Mouse (Mus musculus): ENCODE data around the gene Tmed2.
"Not testable (repeated sequence)": the region's sequence is repeated elsewhere in the genome, so short reads cannot be mapped to it uniquely, and the experiment has no call there.

Tmed2 gene

DNA sequence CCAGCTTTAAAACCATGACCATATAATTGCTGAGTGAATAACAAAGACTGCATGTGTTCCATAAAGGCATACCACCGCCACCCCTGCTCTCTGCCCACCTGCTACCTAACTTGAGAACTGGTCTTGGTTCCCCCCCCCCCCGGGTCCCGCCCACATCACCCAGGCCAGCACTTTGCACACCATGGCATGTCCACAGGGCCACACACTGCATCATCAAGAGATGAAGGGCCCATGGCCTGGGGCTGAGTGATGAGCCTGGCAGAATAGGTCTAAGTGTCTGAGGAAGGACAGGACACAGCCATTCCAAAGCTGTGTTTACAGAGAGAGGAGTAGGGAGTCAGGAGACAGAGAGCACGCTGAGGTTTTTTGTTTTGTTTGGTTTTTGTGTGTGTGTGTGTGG is 12.1 kb upstream of the Tmed2 start:
- no peak for DNase-seq (ENCODE audit: low read depth, low spot score)

DNA sequence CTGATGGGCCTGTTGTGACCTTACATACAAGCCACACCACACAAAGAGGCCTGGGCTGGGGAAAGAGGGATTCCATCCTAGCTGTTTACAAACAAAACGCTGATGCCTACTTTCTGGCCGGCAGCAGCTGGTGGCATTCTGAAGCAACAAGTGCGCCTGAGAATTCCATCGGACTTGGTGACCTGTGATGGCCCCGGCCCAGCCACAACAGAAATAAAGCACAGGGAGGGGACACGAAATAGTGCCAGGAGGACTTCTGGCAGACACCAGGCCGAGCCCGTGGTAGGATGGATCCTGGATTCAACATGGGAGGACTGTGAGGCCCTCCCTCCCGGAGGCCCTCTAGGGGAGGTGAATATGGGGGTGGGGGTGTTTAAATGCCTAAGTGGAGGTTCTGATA is 11.7 kb upstream of the Tmed2 start:
- DNase-seq (ENCODE audit: low read depth, low spot score), result no peak

DNA sequence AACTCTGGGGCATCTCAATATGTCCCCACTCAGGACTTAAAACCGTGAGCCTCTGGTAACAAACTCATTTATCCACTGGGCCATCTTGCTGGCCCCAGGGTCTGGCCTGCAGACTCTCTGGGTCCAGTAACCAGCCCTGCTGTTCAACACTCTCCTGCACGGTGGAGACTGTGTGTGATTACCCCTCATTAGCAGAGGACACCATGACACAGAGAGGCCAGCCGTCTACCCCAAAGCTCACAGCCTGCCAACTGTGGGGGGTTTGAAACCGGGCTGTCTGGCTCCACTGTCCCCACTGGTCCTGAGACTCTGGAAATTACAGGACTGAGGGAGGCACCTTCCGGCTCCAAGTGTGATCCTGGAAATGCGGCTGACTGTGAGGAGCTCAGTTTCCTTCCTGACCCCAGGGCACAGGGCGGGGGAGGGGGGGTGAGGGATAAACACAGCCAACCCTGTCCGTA is 11.3 kb upstream of the Tmed2 start:
- DNase-seq (ENCODE audit: low read depth, low spot score), result no peak

DNA sequence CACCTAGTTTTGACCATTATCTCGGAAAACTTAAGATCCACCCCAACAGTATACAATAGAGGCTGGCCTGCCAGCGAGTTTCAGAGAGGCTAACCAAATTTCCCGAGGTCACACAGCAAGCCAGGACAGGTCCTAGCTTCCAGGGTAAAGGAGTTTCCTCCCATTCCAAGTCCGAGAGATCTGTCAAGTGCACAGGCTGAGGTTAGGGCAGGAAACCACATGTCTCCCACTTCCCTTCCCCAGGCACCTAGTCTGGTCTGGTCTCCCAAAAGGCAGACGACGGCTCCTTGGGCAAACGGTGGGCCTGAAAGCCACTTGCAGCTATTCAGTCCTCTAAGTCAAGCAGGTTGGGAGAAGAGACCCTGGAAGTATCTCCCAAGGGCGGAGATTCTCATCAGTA is 10.8 kb upstream of the Tmed2 start:
- no peak for DNase-seq (ENCODE audit: low read depth, low spot score)

DNA sequence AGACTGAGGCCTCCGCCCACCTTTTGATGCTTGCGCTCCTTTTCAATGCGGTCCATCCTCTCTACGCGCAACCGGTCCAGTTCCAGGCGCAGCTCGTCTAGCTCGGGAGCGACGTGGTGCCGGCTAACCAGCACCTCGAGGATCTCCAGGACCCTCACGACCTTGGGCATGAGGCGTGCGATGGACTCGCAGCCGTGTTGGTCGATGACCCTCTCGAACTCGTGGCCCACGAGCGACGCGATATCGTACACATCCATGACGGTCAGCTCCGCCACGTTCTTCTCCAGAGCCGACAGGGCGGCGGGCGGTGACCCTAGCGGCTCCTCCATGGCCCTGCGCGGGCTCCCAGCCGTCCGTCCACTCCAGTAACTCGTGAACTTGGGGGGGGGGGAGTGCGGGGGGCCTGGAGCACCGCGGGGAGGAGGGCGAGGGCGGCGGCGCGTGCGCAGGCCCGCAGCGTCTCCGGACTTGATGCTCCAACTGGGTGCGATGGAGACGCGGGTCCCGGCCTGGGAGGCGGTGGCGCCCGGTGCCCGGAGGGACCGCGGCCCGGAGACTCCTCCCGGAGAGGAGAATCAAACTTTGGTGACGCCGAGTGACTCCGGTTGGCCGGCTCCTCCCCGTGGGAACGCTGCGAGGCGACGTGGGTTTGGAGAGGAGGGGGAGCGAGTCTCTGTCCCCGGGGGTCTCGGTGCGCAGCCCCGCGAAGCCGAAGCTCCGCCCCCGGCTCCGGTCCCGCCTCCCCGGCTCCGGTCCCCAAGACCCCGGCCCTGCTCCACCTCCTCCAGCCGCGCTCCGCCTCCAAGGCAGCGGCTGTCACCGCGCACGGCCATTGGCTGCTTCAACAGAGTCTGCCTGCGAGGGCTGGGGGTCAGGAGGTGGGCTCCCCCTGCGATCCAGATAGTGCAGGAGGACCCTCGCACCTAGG is 9.6 kb upstream of the Tmed2 start, which contains the start of gene Rilpl1:
Gene Rilpl1, minus strand, starts transcription at position 737 of the 928 bp plus-strand sequence.
- peak; percentile 79 for DNase-seq (ENCODE audit: low read depth, low spot score)

DNA sequence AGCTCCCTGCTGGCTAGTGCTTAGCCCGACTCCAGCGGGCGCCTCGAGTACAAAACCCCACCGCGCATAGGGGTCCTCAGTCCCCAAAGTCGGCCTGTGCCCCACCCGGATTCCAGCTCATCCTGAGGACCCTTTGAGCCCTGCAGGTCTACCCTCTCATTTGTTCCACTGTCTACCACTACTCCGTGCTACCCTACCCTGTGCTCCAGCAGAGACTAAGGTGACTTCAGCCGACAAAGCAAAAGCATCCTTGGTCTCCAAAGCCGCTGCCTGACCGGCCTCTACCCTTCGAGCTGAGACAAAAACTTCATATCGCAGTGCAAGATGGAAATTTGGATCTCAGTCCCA is 8.9 kb upstream of the Tmed2 start:
- DNase-seq (ENCODE audit: low read depth, low spot score), result no peak

DNA sequence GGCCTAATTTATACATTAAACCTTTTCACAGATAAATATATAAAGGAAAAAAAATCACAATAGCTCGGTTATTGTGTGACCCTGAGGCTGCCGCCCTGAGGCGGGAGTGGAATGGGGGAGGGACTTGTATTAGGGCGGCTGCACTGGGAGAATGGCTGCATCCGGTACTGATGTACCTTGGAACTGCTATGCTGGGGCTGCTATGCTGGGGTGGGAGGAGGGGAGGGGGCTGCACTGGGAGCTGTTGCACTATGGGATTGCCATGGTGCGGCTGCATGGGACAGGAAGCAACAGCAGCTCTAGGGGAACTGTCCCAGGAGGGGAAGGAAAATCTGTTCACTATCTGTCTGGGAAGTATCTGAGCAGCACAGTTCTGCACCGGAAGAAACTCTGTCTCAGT is 8.0 kb upstream of the Tmed2 start:
- DNase-seq (ENCODE audit: low read depth, low spot score), result peak; percentile 70

DNA sequence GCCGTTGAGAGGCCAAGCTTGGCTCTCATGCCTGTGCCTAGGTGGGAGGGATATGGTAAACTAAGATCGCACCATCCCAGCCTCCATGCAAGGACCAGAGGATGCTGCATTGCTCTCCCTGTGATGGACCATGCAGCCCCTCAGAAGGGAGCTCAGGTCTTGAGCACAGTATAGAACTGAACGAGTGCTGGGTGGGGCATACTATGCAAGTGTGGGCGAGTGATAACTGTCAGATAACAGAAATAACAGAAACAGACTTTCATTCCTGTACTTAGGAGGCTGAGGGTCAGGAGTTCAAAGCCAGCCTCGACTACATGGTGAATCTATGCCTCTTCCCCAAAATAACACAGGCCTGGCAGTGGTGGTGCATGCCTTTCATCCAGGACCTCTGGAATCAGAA is 5.5 kb upstream of the Tmed2 start:
- DNase-seq (ENCODE audit: low read depth, low spot score), result no peak

DNA sequence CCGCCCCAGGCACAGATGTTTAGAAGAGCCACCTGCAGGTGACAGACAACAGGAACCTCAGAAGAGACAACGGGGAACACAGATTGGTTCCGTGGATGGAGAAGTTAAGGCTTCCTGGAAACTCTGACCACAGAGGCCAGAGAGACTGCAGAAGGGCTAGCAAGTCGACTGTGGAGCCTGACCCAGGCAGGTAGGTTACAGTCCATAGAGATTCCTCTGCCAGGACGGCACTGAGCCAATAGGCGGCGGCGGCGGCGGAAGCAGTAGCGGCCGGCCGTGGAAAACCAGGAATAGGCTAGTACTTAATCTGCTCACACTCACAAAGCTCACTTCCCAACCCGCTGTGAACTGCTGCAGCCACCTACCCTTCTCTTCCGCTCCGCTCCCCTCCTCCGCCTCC is 3.7 kb upstream of the Tmed2 start:
- DNase-seq (ENCODE audit: low read depth, low spot score), result peak; percentile 79

DNA sequence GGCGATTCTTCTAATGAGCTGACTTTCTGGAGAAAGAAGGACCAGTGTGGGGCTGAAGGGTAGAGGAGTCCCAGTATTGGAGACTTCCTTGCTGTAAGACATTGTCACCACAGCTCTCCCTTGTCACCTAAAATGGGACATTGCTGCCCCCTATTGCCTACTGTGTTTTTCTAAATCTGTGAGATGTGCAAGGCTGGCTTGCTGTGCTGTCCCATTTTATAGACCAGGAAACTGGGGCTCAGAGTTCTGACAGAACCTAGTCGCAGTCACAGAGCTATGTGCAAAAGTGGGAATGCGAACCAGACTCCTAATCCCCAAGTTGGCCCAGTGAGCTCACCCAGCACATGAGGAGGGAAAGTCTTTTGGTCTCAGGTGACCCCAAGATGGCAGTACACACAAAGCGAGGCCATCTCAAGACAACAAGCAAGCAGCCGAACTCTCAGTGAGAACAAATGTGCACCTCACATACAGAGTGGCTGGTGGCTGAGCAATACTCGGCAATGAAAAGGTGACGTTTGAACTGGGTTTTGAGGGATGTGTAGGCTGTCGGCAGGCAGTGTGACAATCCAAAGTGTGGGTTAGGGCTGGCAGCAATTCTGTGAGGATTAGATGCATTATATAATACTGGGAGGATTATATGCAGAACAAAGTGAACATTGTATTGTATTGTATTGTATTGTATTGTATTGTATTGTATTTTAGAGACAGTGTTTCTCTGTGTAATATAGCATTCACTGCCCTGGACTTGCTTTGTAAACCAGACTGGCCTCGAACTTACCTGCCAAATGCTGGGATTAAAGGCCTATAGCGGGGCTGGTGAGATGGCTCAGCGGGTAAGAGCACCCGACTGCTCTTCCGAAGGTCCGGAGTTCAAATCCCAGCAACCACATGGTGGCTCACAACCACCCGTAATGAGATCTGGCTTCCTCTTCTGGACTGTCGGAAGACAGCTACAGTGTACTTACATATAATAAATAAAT is 1.4 kb upstream of the Tmed2 start:
- peak; percentile 70 for DNase-seq (ENCODE audit: low read depth, low spot score)

DNA sequence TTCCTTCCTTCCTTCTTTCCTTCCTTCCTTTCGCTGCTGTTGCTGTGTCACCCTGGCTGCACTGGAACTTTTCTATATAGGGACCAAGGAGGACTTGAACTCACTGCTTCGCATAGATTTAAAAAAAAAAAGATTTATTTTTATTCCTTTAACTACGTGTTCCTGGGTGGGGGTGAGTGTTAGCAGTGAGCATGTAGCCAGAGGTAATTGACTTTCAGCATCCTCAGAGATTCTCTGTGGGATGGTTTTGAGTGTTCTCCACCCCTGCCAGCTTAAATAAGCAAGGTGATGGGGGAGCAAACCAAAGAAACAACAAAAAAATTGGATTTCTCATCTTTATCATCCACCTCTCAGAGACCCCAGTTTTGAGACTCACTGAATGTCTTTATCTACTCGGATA is 590 bp upstream of the Tmed2 start:
- no peak for DNase-seq (ENCODE audit: low read depth, low spot score)

DNA sequence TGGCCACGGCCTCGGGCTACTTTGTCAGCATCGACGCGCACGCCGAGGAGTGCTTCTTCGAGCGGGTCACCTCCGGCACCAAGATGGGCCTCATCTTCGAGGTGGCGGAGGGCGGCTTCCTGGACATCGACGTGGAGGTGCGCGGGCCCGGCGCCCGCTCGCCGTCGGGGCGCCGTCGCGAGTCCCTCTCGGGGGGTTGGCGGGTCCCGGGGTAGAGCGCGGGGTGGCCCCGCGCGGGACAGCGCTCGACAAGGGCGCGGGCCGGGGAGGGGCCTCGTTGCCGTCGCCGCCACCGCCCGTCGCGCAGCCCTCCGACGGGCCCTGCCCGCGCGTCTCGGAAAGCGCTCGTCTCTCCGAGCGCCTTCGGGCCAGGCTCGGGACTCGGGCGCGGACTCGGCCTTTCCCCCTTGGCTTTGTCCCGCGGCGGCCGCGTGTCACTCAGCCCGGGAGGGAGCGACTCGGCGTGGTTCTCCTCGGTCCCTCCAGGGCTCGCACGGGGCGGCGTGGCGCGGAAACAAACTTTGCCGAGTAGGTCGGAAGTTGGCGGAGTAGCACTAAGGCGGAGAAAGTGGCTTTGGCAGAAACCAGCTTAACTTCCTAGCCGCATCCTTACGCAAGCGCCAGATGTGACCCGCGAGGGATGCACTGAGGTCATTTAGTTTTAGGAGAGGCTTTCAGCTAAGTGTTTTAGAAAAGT is 558 bp downstream of the Tmed2 start:
- peak; percentile 53 for DNase-seq (ENCODE audit: low read depth, low spot score)

DNA sequence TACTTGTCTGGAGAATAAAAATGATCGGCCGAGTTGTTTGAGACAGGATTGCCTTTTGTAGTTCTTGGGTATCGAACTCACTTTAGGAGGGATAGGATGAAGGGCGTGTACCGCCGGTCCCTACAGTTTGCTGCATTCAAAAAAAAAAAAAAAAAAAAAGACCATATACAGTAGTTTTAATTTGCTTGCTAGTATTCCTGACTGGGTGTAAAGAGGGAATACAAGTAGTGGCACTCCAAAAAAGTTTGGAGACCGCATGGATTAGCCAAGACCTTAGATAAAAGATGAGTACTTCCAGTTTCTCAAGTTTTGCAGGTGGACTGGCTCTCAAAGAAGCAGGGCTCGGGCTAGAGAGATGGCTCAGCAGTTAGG is 1.1 kb downstream of the Tmed2 start:
- DNase-seq (ENCODE audit: low read depth, low spot score), result no peak

DNA sequence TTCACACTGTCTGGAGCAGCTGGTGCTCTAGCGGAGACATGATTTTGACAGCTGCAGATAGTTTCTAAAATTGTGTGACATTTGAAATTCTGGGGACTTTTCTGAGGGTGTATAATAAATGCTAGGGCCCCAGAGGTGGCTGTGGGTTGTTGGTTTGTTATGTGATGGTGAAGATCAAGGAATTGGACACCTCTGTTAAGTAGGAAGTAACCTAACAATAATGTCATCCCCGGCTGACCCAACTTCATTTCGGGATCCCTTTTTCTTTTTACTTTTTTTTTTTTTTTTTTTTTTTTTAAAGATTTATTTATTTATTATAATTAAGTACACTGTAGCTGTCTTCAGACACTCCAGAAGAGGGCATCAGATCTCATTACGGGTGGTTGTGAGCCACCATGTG is 10.2 kb downstream of the Tmed2 start:
- DNase-seq (ENCODE audit: low read depth, low spot score), result not testable (repeated sequence)

DNA sequence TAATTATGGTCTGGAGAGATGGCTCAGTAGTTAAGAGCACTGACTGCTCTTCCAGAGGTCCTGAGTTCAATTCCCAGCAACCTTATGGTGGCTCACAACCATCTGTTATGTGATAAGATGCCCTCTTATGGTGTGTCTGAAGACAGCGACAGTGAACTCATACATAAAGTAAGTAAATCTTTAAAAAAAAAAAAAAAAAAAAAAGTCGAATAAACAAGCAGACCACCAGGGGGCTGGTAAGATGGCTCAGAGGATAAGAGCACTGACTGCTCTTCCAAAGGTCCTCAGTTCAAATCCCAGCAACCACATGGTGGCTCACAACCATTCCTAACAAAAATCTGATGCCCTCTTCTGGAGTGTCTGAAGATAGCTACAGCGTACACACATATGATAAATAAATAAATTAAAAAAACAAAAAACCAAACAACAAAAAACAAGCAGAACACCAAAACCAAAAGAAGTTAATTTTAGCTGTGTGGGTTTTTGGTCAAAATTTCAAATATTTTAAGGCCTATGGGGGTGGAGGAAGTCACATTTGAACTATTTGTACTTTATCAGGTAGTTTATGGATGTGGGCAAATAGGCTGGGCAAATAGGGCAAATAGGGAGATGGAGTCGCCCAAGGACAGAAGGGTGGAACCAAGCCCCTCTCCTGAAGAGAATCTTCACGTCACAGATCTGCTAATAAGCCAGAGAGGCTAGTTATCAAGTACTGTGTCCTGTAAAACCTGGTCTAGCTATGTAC is 11.0 kb downstream of the Tmed2 start:
- DNase-seq (ENCODE audit: low read depth, low spot score), result peak; percentile 64

DNA sequence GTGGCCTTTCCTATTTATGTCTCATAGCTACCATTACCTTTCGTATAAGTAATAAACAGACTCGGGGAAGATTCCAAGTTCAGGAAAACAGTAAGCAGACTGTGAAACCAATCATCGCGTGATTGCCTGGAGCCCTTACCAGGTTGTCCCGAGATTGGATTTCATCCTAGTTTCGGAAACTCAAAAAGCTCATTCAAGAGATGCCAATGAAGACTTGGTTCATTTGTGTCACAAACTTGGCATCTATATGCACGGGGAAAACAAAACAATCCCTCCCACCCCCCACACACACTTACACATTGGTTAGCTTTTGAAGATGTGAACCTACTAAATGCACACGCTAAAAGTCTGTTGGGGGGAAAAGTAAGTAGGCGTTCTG is 11.6 kb downstream of the Tmed2 start:
- DNase-seq (ENCODE audit: low read depth, low spot score), result no peak

DNA sequence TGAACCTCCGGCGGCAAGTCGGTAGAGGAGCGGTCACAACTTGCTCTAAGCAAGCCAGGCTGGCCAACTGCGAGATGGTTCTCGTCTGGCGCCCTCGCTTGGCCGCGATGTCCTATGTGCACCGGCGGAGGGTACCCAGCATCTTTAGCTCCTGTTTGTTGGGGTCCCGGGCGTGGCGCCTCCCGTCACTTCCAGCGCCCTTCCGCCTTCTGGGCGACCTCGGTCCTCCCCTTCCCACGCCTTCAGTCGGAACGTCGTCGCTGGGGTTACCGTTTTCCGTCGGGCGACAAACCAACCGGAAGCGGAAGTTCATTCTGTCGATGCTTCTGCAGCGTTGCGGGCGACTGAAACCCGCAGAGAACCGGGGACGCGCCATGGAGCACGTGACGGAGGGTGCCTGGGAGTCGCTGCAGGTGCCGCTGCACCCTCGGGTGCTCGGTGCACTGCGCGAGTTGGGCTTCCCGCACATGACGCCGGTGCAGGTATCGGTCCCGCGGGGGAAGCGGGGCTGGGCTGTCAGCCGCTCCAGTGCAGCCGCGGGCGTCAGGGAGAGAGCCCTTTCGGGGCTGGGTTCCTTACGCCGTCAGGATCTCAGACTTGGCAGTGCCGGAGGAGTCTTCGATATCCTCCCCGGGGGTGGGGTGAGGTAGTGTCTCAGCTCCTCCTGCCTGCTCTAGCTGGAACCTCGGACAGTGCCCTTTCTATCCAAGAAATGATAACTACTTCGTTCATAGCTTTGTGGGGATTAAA is 12.2 kb downstream of the Tmed2 start, which contains the start of gene Ddx55:
Gene Ddx55, plus strand, starts transcription at position 307 of the 750 bp plus-strand sequence.
- DNase-seq (ENCODE audit: low read depth, low spot score), result peak; percentile 95

DNA sequence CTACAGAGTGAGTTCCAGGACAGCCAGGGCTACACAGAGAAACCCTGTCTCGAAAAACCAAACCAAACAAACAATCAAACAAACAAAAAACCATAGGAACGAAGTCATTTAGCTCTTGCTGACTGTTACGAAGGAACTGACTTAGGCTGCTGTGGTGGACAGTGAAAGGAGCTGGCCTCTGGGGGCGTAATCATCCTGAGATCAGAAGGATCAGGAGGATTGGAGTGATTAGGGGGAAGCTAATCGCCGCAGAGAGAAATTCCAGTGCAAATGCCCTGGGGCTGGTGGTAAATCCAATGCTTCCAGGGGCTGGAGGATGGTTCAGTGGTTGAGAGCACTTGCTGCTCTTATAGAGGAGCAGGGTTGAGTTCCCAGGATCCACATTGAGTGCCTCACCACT is 13.1 kb downstream of the Tmed2 start:
- no peak for DNase-seq (ENCODE audit: low read depth, low spot score)

DNA sequence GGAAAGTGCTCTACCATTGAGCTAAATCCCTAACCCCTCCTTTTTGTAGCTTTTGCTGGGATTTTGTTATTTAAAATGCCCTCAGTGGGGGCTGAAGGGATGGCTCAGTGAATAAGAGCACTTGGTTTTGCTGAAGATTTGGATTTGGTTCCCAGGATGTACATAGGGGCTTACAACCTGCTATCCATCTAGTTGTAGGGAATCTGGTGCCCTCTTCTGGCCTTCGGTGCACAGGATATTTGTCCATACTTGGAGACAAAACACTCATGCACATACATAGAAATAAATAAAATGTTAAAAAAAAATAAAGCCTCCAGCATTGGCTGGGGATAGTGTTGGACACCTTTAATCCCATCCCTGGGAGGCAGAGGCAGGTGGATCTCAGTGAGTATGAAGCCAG is 14.7 kb downstream of the Tmed2 start:
- DNase-seq (ENCODE audit: low read depth, low spot score), result no peak

DNA sequence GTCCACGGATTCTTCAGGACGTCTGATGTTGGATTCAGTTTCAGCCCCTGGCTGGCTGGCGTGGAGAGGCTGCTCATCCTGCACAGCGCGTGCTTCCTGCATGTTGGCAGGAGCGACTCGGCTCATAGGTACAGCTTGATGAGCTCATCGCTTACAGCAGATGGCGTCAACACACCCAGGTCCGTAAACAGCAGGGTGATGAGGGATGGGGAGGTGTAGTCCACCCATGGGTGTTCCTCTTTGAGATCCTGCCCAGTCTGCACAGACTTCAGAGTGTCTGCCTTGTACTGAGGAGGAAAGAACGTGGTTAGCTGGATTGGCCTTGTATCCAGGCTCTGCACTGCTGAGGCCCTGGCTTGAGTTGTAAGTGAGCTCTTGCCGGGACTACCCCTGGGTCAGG is 30.6 kb downstream of the Tmed2 start:
- no peak for DNase-seq (ENCODE audit: low read depth, low spot score)
